Mouse (Mus musculus): Measurements from ENCODE around the gene BC049762. TPM values are rescaled to one million over a fixed set of nuclear protein-coding genes. Genes with fewer than 3 reads are reported as not detected.

Gene BC049762
- polyA plus RNA-seq, 1 experiment from 2014 or later = not detected

DNA sequence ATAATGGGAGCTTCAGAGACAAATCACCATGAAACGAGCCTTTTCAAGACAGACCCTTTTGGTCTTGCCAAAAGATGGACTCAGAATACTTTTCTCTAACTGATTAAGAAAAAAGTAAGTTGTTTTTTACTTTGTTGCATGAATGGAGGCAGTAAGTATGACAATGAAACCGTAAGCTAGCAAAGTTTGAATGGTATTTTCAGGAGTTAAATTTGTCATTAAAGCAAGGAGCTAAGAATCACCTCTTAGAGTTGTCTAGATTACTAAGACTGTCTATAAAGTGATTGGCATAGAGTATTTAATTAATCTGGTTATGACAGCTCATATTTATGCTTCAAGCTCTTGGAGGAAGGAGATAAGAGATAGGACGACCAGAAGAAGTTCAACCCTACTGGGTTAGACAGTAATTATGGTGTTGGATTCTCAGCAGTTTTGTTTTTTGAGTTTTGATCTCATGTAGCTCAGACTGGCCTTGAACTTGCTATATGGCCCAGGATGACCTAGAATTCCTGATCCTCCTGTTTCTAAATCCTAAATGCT is 1.1 kb downstream of the BC049762 start, which contains the start of gene Clk4:
Clk4 (plus strand) TSS at position 51 of the 540 bp plus-strand sequence.
- no peaks in the 10 kb centered on the region for H3K9me3 ChIP-seq (ENCODE audit: control insufficient read depth, low read length)
- H3K27me3 ChIP-seq (ENCODE audit: control insufficient read depth, insufficient read depth, low read length) = no peaks in the 10 kb centered on the region
- H3K4me2 ChIP-seq (ENCODE audit: low read length) = peak within 1 kb of the TSS; percentile 74
- ATAC-seq (ENCODE audit: insufficient number of reproducible peaks, insufficient read depth, low FRiP score, low read depth) = no peak
- H3K4me3 ChIP-seq (ENCODE audit: control insufficient read depth in 1 of 2, insufficient read depth in 1 of 2, low read depth in 1 of 2, low read length in 2 of 2) = peak within 1 kb of the TSS; percentile 82 to 95
- WGBS = 78% methylated on average over 3 of the region's 3 CpGs
- peaks cover 7 to 19% of the 10 kb centered on the region in 2 experiments; a peak in 3 of 4 replicates for H3K4me1 ChIP-seq (ENCODE audit: control insufficient read depth in 2 of 2, insufficient read depth in 2 of 2, low read length in 2 of 2)
- H3K27ac ChIP-seq (replicated peaks in 1 of 2; ENCODE audit: control insufficient read depth in 1 of 2, insufficient read depth in 1 of 2, low read depth in 2 of 2, low read length in 2 of 2) = peak within 1 kb of the TSS; percentile 65 to 98
- peak within 1 kb of the TSS; percentile 99 for H3K9ac ChIP-seq (ENCODE audit: low read length)
- peaks cover 2% of the 10 kb centered on the region for H3K36me3 ChIP-seq (ENCODE audit: control insufficient read depth, insufficient read depth, low read length)

DNA sequence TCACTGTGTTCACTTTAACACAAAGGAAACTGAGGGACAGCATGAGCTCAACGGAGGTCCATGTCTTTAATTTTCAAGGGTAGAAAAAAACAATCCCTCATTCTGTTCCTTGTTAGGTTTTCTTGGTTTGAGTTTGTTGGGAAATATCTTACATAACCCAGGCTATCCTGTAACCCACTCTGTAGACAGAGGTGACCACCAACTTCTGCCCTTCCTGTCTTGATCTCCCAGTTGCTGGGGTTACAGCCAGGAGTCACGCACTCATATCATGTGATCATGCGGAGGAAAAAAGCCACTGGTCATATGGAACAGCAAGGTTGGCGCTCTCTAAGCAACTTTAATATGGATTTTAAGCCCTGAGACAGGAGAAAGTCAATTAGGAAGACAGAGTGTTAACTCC is 5.8 kb downstream of the BC049762 start:
- ATAC-seq (ENCODE audit: insufficient number of reproducible peaks, insufficient read depth, low FRiP score, low read depth) = no peak
- 85% methylated on average over 4 of the region's 4 CpGs for whole genome bisulfite sequencing
- Histone ChIP-seq H3K27me3 (ENCODE audit: control insufficient read depth, insufficient read depth, low read length) (no peaks in the 10 kb centered on the region), H3K9me3 (ENCODE audit: control insufficient read depth, low read length) (no peaks in the 10 kb centered on the region), H3K4me2 (ENCODE audit: low read length) (no peak overlapping the region), H3K36me3 (ENCODE audit: control insufficient read depth, insufficient read depth, low read length) (no peaks in the 10 kb centered on the region), H3K27ac (replicated peaks in 1 of 2; ENCODE audit: control insufficient read depth in 1 of 2, insufficient read depth in 1 of 2, low read depth in 2 of 2, low read length in 2 of 2) (no peak overlapping the region), H3K4me3 (ENCODE audit: control insufficient read depth in 1 of 2, insufficient read depth in 1 of 2, low read depth in 1 of 2, low read length in 2 of 2) (no peak overlapping the region), H3K4me1 (ENCODE audit: control insufficient read depth in 2 of 2, insufficient read depth in 2 of 2, low read length in 2 of 2) (no peaks in the 10 kb centered on the region), H3K9ac (ENCODE audit: low read length) (no peak overlapping the region)

DNA sequence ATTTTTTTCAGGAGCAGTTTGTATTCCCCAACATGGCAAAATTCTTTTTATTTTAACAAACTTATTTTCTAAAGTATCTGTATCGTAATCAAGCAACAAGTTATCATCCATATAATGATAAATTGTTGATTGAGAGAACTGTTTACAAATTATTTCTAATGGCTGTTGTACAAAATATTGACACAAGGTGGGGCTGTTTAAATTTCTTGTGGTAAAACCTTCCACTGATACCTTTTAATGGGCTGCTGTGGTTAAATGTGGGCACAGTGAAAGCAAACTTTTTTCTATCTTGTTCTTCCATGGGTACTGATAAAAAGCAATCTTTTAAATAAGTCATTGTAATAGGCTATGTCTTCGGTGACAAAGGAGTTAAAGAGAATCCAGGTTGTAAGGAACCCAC is 19.9 kb downstream of the BC049762 start:
- no peaks in the 10 kb centered on the region for H3K27me3 ChIP-seq (ENCODE audit: control insufficient read depth, insufficient read depth, low read length)
- WGBS = 69% methylated on average over 2 of the region's 2 CpGs
- H3K36me3 ChIP-seq (ENCODE audit: control insufficient read depth, insufficient read depth, low read length) = no peaks in the 10 kb centered on the region
- no peak overlapping the region for H3K4me3 ChIP-seq (ENCODE audit: control insufficient read depth in 1 of 2, insufficient read depth in 1 of 2, low read depth in 1 of 2, low read length in 2 of 2)
- ATAC-seq (ENCODE audit: insufficient number of reproducible peaks, insufficient read depth, low FRiP score, low read depth) = no peak
- H3K4me2 ChIP-seq (ENCODE audit: low read length) = no peak overlapping the region
- no peak overlapping the region for H3K9ac ChIP-seq (ENCODE audit: low read length)
- H3K27ac ChIP-seq (replicated peaks in 1 of 2; ENCODE audit: control insufficient read depth in 1 of 2, insufficient read depth in 1 of 2, low read depth in 2 of 2, low read length in 2 of 2) = no peak overlapping the region
- no peaks in the 10 kb centered on the region for H3K4me1 ChIP-seq (ENCODE audit: control insufficient read depth in 2 of 2, insufficient read depth in 2 of 2, low read length in 2 of 2)
- H3K9me3 ChIP-seq (ENCODE audit: control insufficient read depth, low read length) = 0 out of 2 replicates have a peak, but pooled peaks cover 2% of the 10 kb centered on the region

DNA sequence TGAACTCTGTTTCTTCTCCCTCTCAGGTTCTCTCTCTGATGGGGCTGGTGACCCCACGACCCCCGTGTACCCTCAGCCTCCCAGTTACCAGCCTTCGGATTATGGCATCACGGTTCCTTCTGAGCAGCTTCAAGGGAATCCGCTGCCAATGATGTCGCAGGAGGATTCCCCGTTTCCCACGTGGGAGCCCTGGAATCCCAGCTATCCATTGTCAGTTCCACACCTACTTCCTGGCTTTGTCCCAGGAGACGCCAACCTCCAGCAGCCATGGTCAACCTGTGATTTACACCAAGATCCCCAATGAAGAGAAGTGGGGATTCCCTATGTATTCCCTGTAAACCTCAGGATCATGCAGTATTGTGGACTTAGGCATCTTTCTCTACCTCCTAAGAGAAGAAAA is 28.2 kb downstream of the BC049762 start:
- no peak for ATAC-seq (ENCODE audit: insufficient number of reproducible peaks, insufficient read depth, low FRiP score, low read depth)
- Histone ChIP-seq H3K9ac (ENCODE audit: low read length) (no peak overlapping the region), H3K27me3 (ENCODE audit: control insufficient read depth, insufficient read depth, low read length) (no peaks in the 10 kb centered on the region), H3K27ac (replicated peaks in 1 of 2; ENCODE audit: control insufficient read depth in 1 of 2, insufficient read depth in 1 of 2, low read depth in 2 of 2, low read length in 2 of 2) (no peak overlapping the region), H3K36me3 (ENCODE audit: control insufficient read depth, insufficient read depth, low read length) (no peaks in the 10 kb centered on the region), H3K4me3 (ENCODE audit: control insufficient read depth in 1 of 2, insufficient read depth in 1 of 2, low read depth in 1 of 2, low read length in 2 of 2) (no peak overlapping the region), H3K9me3 (ENCODE audit: control insufficient read depth, low read length) (no peaks in the 10 kb centered on the region), H3K4me1 (ENCODE audit: control insufficient read depth in 2 of 2, insufficient read depth in 2 of 2, low read length in 2 of 2) (no peaks in the 10 kb centered on the region), H3K4me2 (ENCODE audit: low read length) (no peak overlapping the region)
- WGBS = 78% methylated on average over 9 of the region's 9 CpGs

DNA sequence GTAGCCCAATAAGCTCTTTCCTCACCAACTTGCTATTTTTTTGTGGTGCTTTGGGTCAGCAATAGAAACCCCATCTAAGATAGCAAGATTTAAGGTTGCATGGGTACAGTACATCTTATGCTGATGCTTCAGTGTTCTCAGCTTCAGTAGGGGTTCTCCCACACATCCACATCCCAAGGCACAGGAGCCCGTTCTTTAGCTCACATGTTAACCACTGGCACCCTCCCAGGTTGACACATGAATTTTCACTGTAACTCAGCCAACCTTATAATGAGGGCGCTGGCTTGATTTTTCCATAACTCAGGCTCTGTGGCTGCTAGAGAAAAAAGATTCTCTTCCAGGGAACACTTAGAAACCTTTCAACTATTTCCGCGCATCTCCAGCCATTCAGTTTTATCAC is 35.7 kb downstream of the BC049762 start:
- Histone ChIP-seq H3K27me3 (ENCODE audit: control insufficient read depth, insufficient read depth, low read length) (no peaks in the 10 kb centered on the region), H3K4me2 (ENCODE audit: low read length) (no peak overlapping the region), H3K36me3 (ENCODE audit: control insufficient read depth, insufficient read depth, low read length) (no peaks in the 10 kb centered on the region), H3K9ac (ENCODE audit: low read length) (no peak overlapping the region), H3K4me1 (ENCODE audit: control insufficient read depth in 2 of 2, insufficient read depth in 2 of 2, low read length in 2 of 2) (no peaks in the 10 kb centered on the region), H3K9me3 (ENCODE audit: control insufficient read depth, low read length) (no peaks in the 10 kb centered on the region), H3K27ac (replicated peaks in 1 of 2; ENCODE audit: control insufficient read depth in 1 of 2, insufficient read depth in 1 of 2, low read depth in 2 of 2, low read length in 2 of 2) (no peak overlapping the region), H3K4me3 (ENCODE audit: control insufficient read depth in 1 of 2, insufficient read depth in 1 of 2, low read depth in 1 of 2, low read length in 2 of 2) (no peak overlapping the region)
- WGBS = 73% methylated on average over 4 of the region's 4 CpGs
- no peak for ATAC-seq (ENCODE audit: insufficient number of reproducible peaks, insufficient read depth, low FRiP score, low read depth)

DNA sequence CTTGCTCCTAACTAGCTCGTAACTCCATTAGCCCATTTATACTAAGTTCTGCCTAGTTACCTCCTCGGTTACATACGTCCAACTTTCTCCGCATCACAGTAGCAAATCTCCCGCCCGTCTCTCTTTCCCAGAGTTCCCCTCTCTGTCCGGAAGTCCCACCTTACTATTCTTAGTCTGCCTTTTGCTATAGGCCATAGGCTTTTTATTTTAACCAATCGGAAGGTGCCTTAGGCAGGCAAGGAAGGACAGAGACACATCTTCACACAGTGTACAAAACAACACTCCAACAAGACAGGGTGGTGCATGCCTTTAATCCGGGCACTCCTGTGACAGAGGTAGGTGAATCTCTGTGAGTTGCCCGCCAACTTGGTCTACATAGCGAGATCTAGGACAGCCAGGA is 42.5 kb downstream of the BC049762 start, which contains the start of gene Gm12569:
Gm12569 (plus strand) TSS at position 166 of the 400 bp plus-strand sequence.
- Histone ChIP-seq H3K9me3 (ENCODE audit: control insufficient read depth, low read length) (no peaks in the 10 kb centered on the region), H3K36me3 (ENCODE audit: control insufficient read depth, insufficient read depth, low read length) (no peaks in the 10 kb centered on the region), H3K9ac (ENCODE audit: low read length) (no peak within 1 kb of the TSS), H3K27ac (replicated peaks in 1 of 2; ENCODE audit: control insufficient read depth in 1 of 2, insufficient read depth in 1 of 2, low read depth in 2 of 2, low read length in 2 of 2) (no peak within 1 kb of the TSS), H3K4me1 (ENCODE audit: control insufficient read depth in 2 of 2, insufficient read depth in 2 of 2, low read length in 2 of 2) (no peaks in the 10 kb centered on the region), H3K4me3 (ENCODE audit: control insufficient read depth in 1 of 2, insufficient read depth in 1 of 2, low read depth in 1 of 2, low read length in 2 of 2) (no peak within 1 kb of the TSS), H3K27me3 (ENCODE audit: control insufficient read depth, insufficient read depth, low read length) (no peaks in the 10 kb centered on the region), H3K4me2 (ENCODE audit: low read length) (no peak within 1 kb of the TSS)
- no peak for ATAC-seq (ENCODE audit: insufficient number of reproducible peaks, insufficient read depth, low FRiP score, low read depth)
- WGBS = 88% methylated on average over 11 of the region's 11 CpGs

DNA sequence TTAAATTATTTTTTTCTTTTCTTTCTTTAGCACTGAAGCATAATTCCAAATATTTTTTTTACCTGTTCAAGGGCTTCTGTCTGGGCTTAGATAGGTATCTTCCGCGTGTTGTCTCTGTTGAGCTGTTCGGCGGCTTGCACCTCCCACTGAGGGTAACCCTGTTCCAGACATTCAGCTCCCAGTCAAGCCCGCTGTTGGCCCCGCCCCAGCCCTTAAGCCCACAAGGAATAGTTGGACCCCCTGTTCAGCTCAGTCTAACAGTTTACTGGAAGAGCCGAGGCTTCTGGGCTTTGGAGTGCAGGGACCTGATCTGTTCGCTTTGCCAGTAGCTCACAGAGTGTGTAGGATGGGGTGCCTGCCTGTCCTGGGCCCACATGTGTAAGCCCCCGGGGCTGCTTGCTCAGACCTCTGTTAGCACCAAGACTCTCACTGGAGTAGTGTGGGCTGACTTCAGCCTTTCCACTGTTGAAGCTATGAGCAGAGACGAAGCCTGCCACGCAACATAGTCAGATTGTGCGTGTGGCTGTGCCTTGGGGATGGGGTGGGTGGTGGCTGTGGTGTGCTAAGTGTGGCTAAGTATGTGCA is 43.4 kb downstream of the BC049762 start:
- H3K9ac ChIP-seq (ENCODE audit: low read length) = no peak overlapping the region
- no peaks in the 10 kb centered on the region for H3K9me3 ChIP-seq (ENCODE audit: control insufficient read depth, low read length)
- H3K27ac ChIP-seq (replicated peaks in 1 of 2; ENCODE audit: control insufficient read depth in 1 of 2, insufficient read depth in 1 of 2, low read depth in 2 of 2, low read length in 2 of 2) = no peak overlapping the region
- no peak overlapping the region for H3K4me2 ChIP-seq (ENCODE audit: low read length)
- WGBS = 70% methylated on average over 12 of the region's 12 CpGs
- H3K4me3 ChIP-seq (ENCODE audit: control insufficient read depth in 1 of 2, insufficient read depth in 1 of 2, low read depth in 1 of 2, low read length in 2 of 2) = no peak overlapping the region
- H3K27me3 ChIP-seq (ENCODE audit: control insufficient read depth, insufficient read depth, low read length) = no peaks in the 10 kb centered on the region
- no peaks in the 10 kb centered on the region for H3K36me3 ChIP-seq (ENCODE audit: control insufficient read depth, insufficient read depth, low read length)
- no peaks in the 10 kb centered on the region for H3K4me1 ChIP-seq (ENCODE audit: control insufficient read depth in 2 of 2, insufficient read depth in 2 of 2, low read length in 2 of 2)
- ATAC-seq (ENCODE audit: insufficient number of reproducible peaks, insufficient read depth, low FRiP score, low read depth) = no peak

DNA sequence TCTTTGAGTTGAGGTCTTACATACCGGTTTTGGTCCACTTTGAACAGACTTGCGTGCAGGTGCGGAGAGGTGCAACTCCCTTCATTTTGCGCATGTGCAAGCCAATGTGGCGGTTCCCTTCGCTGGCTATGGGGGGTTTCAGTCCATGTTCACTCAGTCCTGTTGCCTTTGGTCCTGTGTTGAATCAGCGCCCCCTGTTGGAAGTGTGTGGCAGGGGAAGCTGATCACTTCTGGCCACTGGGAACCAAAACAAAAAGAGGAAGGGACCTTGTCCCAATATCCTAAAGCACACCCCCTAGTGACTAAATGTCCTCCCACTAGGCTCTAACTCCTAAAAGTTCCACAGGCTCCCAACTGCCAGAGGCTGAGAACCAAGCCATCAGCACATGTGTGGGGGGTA is 48.8 kb downstream of the BC049762 start:
- no peak overlapping the region for H3K4me3 ChIP-seq (ENCODE audit: control insufficient read depth in 1 of 2, insufficient read depth in 1 of 2, low read depth in 1 of 2, low read length in 2 of 2)
- no peak for ATAC-seq (ENCODE audit: insufficient number of reproducible peaks, insufficient read depth, low FRiP score, low read depth)

More for the DNA sequence above, 48.8 kb downstream of the BC049762 start:
- H3K9ac ChIP-seq (ENCODE audit: low read length) = no peak overlapping the region
- H3K27me3 ChIP-seq (ENCODE audit: control insufficient read depth, insufficient read depth, low read length) = no peaks in the 10 kb centered on the region
- H3K36me3 ChIP-seq (ENCODE audit: control insufficient read depth, insufficient read depth, low read length) = no peaks in the 10 kb centered on the region
- no peaks in the 10 kb centered on the region for H3K9me3 ChIP-seq (ENCODE audit: control insufficient read depth, low read length)
- no peak overlapping the region for H3K4me2 ChIP-seq (ENCODE audit: low read length)
- WGBS = 84% methylated on average over 7 of the region's 7 CpGs
- no peak overlapping the region for H3K27ac ChIP-seq (replicated peaks in 1 of 2; ENCODE audit: control insufficient read depth in 1 of 2, insufficient read depth in 1 of 2, low read depth in 2 of 2, low read length in 2 of 2)
- H3K4me1 ChIP-seq (ENCODE audit: control insufficient read depth in 2 of 2, insufficient read depth in 2 of 2, low read length in 2 of 2) = no peaks in the 10 kb centered on the region
